Mouse (Mus musculus) MEL (cell line): ENCODE measurements around the gene Maml2. TPM values are rescaled to one million over a fixed set of nuclear protein-coding genes. Genes with fewer than 3 reads are reported as not detected.

Experiments
- DNase-seq: peaks from one replicate; pipeline ENCODE4 v3.0.0; 2011; ENCODE audit warnings: low read depth, low spot score
- H3K27ac ChIP-seq: 2 replicates; pipeline ENCODE4 v1.5.1; 2012; ENCODE audit warnings: low read depth, mild to moderate bottlenecking, control low read depth, low read length, moderate library complexity; ENCODE audit not compliant: control insufficient read depth
- H3K27me3 ChIP-seq, 2 experiments: fragments of 150-350 bp in 1 of 2; sonication (generic) in 1 of 2; 2 replicates each; pipeline ENCODE4 v1.6.1; 2012; ENCODE audit warnings: low read length in 2 of 2, mild to moderate bottlenecking in 2 of 2, improper control_type of control experiment in 1 of 2, moderate library complexity in 1 of 2; ENCODE audit not compliant: insufficient read depth in 2 of 2, control insufficient read depth in 1 of 2
- H3K36me3 ChIP-seq, 2 experiments: 2 replicates each; pipeline ENCODE4 v1.6.1; 2012 to 2014; ENCODE audit warnings: low read length in 2 of 2, improper control_type of control experiment in 1 of 2, inconsistent platforms in 1 of 2, mild to moderate bottlenecking in 1 of 2; ENCODE audit not compliant: insufficient read depth in 2 of 2, control insufficient read depth in 1 of 2
- H3K4me1 ChIP-seq, 2 experiments: fragments of 150-350 bp in 1 of 2; sonication (generic) in 1 of 2; 2 replicates each; pipeline ENCODE4 v1.6.1; 2012; ENCODE audit warnings: low read length in 2 of 2, improper control_type of control experiment in 1 of 2, mild to moderate bottlenecking in 1 of 2; ENCODE audit not compliant: insufficient read depth in 2 of 2, control insufficient read depth in 1 of 2
- H3K4me3 ChIP-seq, 2 experiments: fragments of 150-350 bp in 1 of 2; sonication (generic) in 1 of 2; 2 replicates each; pipeline ENCODE4 v1.5.1; 2012; ENCODE audit warnings: low read depth in 2 of 2, low read length in 2 of 2, mild to moderate bottlenecking in 2 of 2, moderate library complexity in 2 of 2, control low read depth in 1 of 2, improper control_type of control experiment in 1 of 2; ENCODE audit not compliant: control insufficient read depth in 1 of 2, insufficient read depth in 1 of 2
- H3K79me2 ChIP-seq: 2 replicates; pipeline ENCODE4 v1.6.1; 2012; ENCODE audit warnings: mild to moderate bottlenecking, low read length, moderate library complexity; ENCODE audit not compliant: control insufficient read depth, poor library complexity, insufficient read depth
- H3K9ac ChIP-seq: 2 replicates; pipeline ENCODE4 v1.6.1; 2012; ENCODE audit warnings: low read depth, mild to moderate bottlenecking, control low read depth, low read length, moderate library complexity; ENCODE audit not compliant: control insufficient read depth, poor library complexity, severe bottlenecking
- H3K9me3 ChIP-seq: fragments of 150-350 bp; sonication (generic); replicated peaks from 2 replicates; pipeline ENCODE4 v1.6.1; 2012; ENCODE audit warnings: mild to moderate bottlenecking, low read length, improper control_type of control experiment, moderate library complexity; ENCODE audit not compliant: insufficient read depth
- BHLHE40 ChIP-seq: IDR thresholded peaks from 2 replicates; pipeline ENCODE4 v1.6.1; 2012; ENCODE audit warnings: low read depth, mild to moderate bottlenecking, inconsistent platforms, low read length, improper control_type of control experiment, borderline replicate concordance
- CHD1 ChIP-seq: IDR thresholded peaks from 2 replicates; pipeline ENCODE4 v1.6.1; 2012; ENCODE audit warnings: low read depth, mild to moderate bottlenecking, inconsistent platforms, low read length, improper control_type of control experiment
- CHD2 ChIP-seq: IDR thresholded peaks from 2 replicates; pipeline ENCODE4 v1.6.1; 2011; ENCODE audit warnings: low read length, improper control_type of control experiment
- CTCF ChIP-seq, 3 experiments: IDR thresholded peaks in 2 of 3; conservative IDR thresholded peaks in 1 of 3; 2 replicates each; pipeline ENCODE4 v1.5.1; 2011 to 2012; ENCODE audit warnings: low read length in 3 of 3, low read depth in 2 of 3, mild to moderate bottlenecking in 2 of 3, improper control_type of control experiment in 1 of 3, inconsistent platforms in 1 of 3, mixed read lengths in 1 of 3, moderate library complexity in 1 of 3; ENCODE audit not compliant: control insufficient read depth in 1 of 3, insufficient read depth in 1 of 3, poor library complexity in 1 of 3, severe bottlenecking in 1 of 3
- E2F4 ChIP-seq: IDR thresholded peaks from 2 replicates; pipeline ENCODE4 v1.6.1; 2011; ENCODE audit warnings: low read depth, low read length, improper control_type of control experiment, borderline replicate concordance
- ELF1 ChIP-seq: IDR thresholded peaks from 2 replicates; pipeline ENCODE4 v1.6.1; 2014; ENCODE audit warnings: low read depth, mild to moderate bottlenecking, inconsistent platforms, low read length, improper control_type of control experiment, moderate library complexity
- EP300 ChIP-seq, 2 experiments: IDR thresholded peaks; 2 replicates each; pipeline ENCODE4 v1.6.1; 2011; ENCODE audit warnings: improper control_type of control experiment in 2 of 2, low read length in 2 of 2, low read depth in 1 of 2, mild to moderate bottlenecking in 1 of 2
- ETS1 ChIP-seq: IDR thresholded peaks from 2 replicates; pipeline ENCODE4 v1.6.1; 2012; ENCODE audit warnings: low read depth, mild to moderate bottlenecking, inconsistent platforms, low read length, improper control_type of control experiment, moderate library complexity
- GABPA ChIP-seq: IDR thresholded peaks from 2 replicates; pipeline ENCODE4 v1.6.1; 2012; ENCODE audit warnings: low read depth, mild to moderate bottlenecking, inconsistent platforms, low read length, improper control_type of control experiment, moderate library complexity
- GATA1 ChIP-seq: IDR thresholded peaks from 2 replicates; pipeline ENCODE4 v1.6.1; 2011; ENCODE audit warnings: low read depth, low read length, improper control_type of control experiment
- HCFC1 ChIP-seq: IDR thresholded peaks from 2 replicates; pipeline ENCODE4 v1.6.1; 2012; ENCODE audit warnings: low read depth, mild to moderate bottlenecking, inconsistent platforms, low read length, improper control_type of control experiment, moderate library complexity
- JUND ChIP-seq: IDR thresholded peaks from 2 replicates; pipeline ENCODE4 v1.6.1; 2011; ENCODE audit warnings: low read depth, mild to moderate bottlenecking, improper control_type of control experiment, low read length
- KAT2A ChIP-seq: conservative IDR thresholded peaks from 2 replicates; pipeline ENCODE4 v1.6.1; 2012; ENCODE audit warnings: low read depth, low read length, improper control_type of control experiment, inconsistent platforms
- MAX ChIP-seq: IDR thresholded peaks from 2 replicates; pipeline ENCODE4 v1.6.1; 2011; ENCODE audit warnings: low read length, improper control_type of control experiment
- MAZ ChIP-seq: IDR thresholded peaks from 2 replicates; pipeline ENCODE4 v1.6.1; 2012; ENCODE audit warnings: low read depth, mild to moderate bottlenecking, inconsistent platforms, low read length, improper control_type of control experiment
- MEF2A ChIP-seq: IDR thresholded peaks from 2 replicates; pipeline ENCODE4 v1.6.1; 2014; ENCODE audit warnings: low read depth, mild to moderate bottlenecking, inconsistent platforms, low read length, improper control_type of control experiment; ENCODE audit not compliant: poor library complexity, insufficient replicate concordance, severe bottlenecking; ENCODE audit errors: extremely low read depth
- MXI1 ChIP-seq: IDR thresholded peaks from 2 replicates; pipeline ENCODE4 v1.6.1; 2011; ENCODE audit warnings: mild to moderate bottlenecking, low read depth, low read length, improper control_type of control experiment
- MYC ChIP-seq: IDR thresholded peaks from 2 replicates; pipeline ENCODE4 v1.6.1; 2011; ENCODE audit warnings: low read depth, mild to moderate bottlenecking, low read length, improper control_type of control experiment, moderate library complexity
- NRF1 ChIP-seq: IDR thresholded peaks from 2 replicates; pipeline ENCODE4 v1.6.1; 2014; ENCODE audit warnings: low read depth, mild to moderate bottlenecking, inconsistent platforms, low read length, improper control_type of control experiment, moderate library complexity; ENCODE audit not compliant: poor library complexity, insufficient read depth, severe bottlenecking
- POLR2A ChIP-seq, 2 experiments: IDR thresholded peaks; 2 replicates each; pipeline ENCODE4 v1.6.1; 2011 to 2012; ENCODE audit warnings: low read length in 2 of 2, mild to moderate bottlenecking in 2 of 2, control low read depth in 1 of 2, improper control_type of control experiment in 1 of 2, low read depth in 1 of 2, moderate library complexity in 1 of 2; ENCODE audit not compliant: control insufficient read depth in 1 of 2, insufficient read depth in 1 of 2, poor library complexity in 1 of 2
- POLR2AphosphoS2 ChIP-seq: IDR thresholded peaks from 2 replicates; pipeline ENCODE4 v1.6.1; 2011; ENCODE audit warnings: low read length, improper control_type of control experiment
- POLR2AphosphoS5 ChIP-seq: IDR thresholded peaks from 2 replicates; pipeline ENCODE4 v1.6.1; 2012; ENCODE audit warnings: low read depth, borderline replicate concordance, mild to moderate bottlenecking, inconsistent platforms, low read length, moderate library complexity, mixed read lengths
- RAD21 ChIP-seq: IDR thresholded peaks from 2 replicates; pipeline ENCODE4 v1.6.1; 2011; ENCODE audit warnings: mild to moderate bottlenecking, low read depth, low read length, improper control_type of control experiment
- SIN3A ChIP-seq: IDR thresholded peaks from 2 replicates; pipeline ENCODE4 v1.6.1; 2012; ENCODE audit warnings: low read length, improper control_type of control experiment, inconsistent platforms
- SMC3 ChIP-seq: IDR thresholded peaks from 2 replicates; pipeline ENCODE4 v1.6.1; 2011; ENCODE audit warnings: low read depth, low read length, improper control_type of control experiment
- TAL1 ChIP-seq: IDR thresholded peaks from 2 replicates; pipeline ENCODE4 v1.6.1; 2012; ENCODE audit warnings: mild to moderate bottlenecking, inconsistent platforms, low read length, moderate library complexity, mixed read lengths
- TBP ChIP-seq: IDR thresholded peaks from 2 replicates; pipeline ENCODE4 v1.8.0; 2011; ENCODE audit warnings: low read depth, low read length, improper control_type of control experiment
- TCF12 ChIP-seq: IDR thresholded peaks from 2 replicates; pipeline ENCODE4 v1.6.1; 2014; ENCODE audit warnings: low read depth, mild to moderate bottlenecking, inconsistent platforms, low read length, improper control_type of control experiment, moderate library complexity
- USF1 ChIP-seq: IDR thresholded peaks from 2 replicates; pipeline ENCODE4 v1.6.1; 2014; ENCODE audit warnings: low read depth, mild to moderate bottlenecking, inconsistent platforms, low read length, improper control_type of control experiment, moderate library complexity
- USF2 ChIP-seq, 2 experiments: IDR thresholded peaks; 2 replicates each; pipeline ENCODE4 v1.6.1; 2011 to 2012; ENCODE audit warnings: improper control_type of control experiment in 2 of 2, low read length in 2 of 2, borderline replicate concordance in 1 of 2, inconsistent platforms in 1 of 2, low read depth in 1 of 2, mild to moderate bottlenecking in 1 of 2; ENCODE audit not compliant: insufficient read depth in 1 of 2
- ZC3H11A ChIP-seq: IDR thresholded peaks from 2 replicates; pipeline ENCODE4 v1.6.1; 2012; ENCODE audit warnings: low read depth, mild to moderate bottlenecking, inconsistent platforms, low read length, improper control_type of control experiment
- ZKSCAN1 ChIP-seq: IDR thresholded peaks from 2 replicates; pipeline ENCODE4 v1.6.1; 2012; ENCODE audit warnings: low read depth, mild to moderate bottlenecking, inconsistent platforms, low read length, improper control_type of control experiment, moderate library complexity
- ZMIZ1 ChIP-seq: IDR thresholded peaks from 2 replicates; pipeline ENCODE4 v1.6.1; 2012; ENCODE audit warnings: low read depth, mild to moderate bottlenecking, inconsistent platforms, low read length, improper control_type of control experiment, moderate library complexity
- ZNF384 ChIP-seq: IDR thresholded peaks from 2 replicates; pipeline ENCODE4 v1.6.1; 2012; ENCODE audit warnings: low read depth, mild to moderate bottlenecking, inconsistent platforms, low read length, improper control_type of control experiment
- polyA plus RNA-seq, 2 experiments: library from polyadenylated mRNA; stranded (reverse) in 1 of 2; unstranded in 1 of 2; fragments of >175 nt in 1 of 2; fragments of >200 nt in 1 of 2; gene quantifications; 2 replicates each; pipeline versions ENCODE4 v1.2.1 to v1.2.4; 2012; ENCODE audit warnings: low replicate concordance in 2 of 2, low read depth in 1 of 2; ENCODE audit not compliant: insufficient read length in 2 of 2, insufficient read depth in 1 of 2, missing spikeins in 1 of 2
- total RNA-seq: library from RNA; depleted of rRNA; stranded (reverse); fragments of 300-350 nt; gene quantifications from 2 replicates; pipeline ENCODE4 v1.2.3, GENCODE M21; 2012; rRNA removed

Gene Maml2
- total RNA-seq: 0.08 and 0.20 TPM in 2 replicates
- polyA plus RNA-seq: under 1 TPM in 1 of 2 experiments, not detected in 1; 0.47 TPM

GRCm38 (mm10) chr9:13297668-13298512, at the start of gene Maml2:
Gene Maml2 (plus strand): TSS chr9:13297957.
- DNase-seq: peak; percentile 90
- H3K36me3 ChIP-seq: peaks cover 0 to 4% of the 10 kb centered on the region in 2 experiments; a peak in 1 of 4 replicates
- H3K27me3 ChIP-seq: no peaks in the 10 kb centered on the region; a peak in 1 of 4 replicates
- no peaks in the 10 kb centered on the region for H3K9me3 ChIP-seq
- H3K27ac ChIP-seq: no peak within 1 kb of the TSS
- no peaks in the 10 kb centered on the region; the same call in 1 of the 2 replicates for H3K79me2 ChIP-seq
- peaks cover 8 to 11% of the 10 kb centered on the region in 2 experiments for H3K4me1 ChIP-seq
- peak within 1 kb of the TSS; percentile 75 for H3K9ac ChIP-seq
- H3K4me3 ChIP-seq: peak within 1 kb of the TSS; percentile 67 to 92
- TF ChIP-seq CHD2 (peak; percentile 48), ZMIZ1 (no peak), MAZ (peak; percentile 99), USF1 (0 out of 2 replicates have a peak, but pooled peaks have one; percentile 22), E2F4 (no peak), SMC3 (no peak; the same call in 1 of the 2 replicates), USF2 (IDR thresholded peaks at IDR 0.05; ENCODE audit: borderline replicate concordance in 1 of 2, insufficient read depth in 1 of 2, low read depth in 1 of 2, low read length in 2 of 2) (no peak), MAX (peak; percentile 65), KAT2A (no peak; the same call in 1 of the 2 replicates), POLR2AphosphoS2 (no peak), MYC (no peak; the same call in 1 of the 2 replicates), CTCF (IDR thresholded peaks at IDR 0.05 in 2 of 3, conservative IDR thresholded peaks at IDR 0.05 in 1 of 3; ENCODE audit: control insufficient read depth in 1 of 3, insufficient read depth in 1 of 3, low read depth in 2 of 3, low read length in 3 of 3, poor library complexity in 1 of 3, severe bottlenecking in 1 of 3) (peak; percentile 31 to 56 (median 45); a peak in 5 of 6 replicates), ZKSCAN1 (peak; percentile 12; the same call in 1 of the 2 replicates), ZNF384 (peak; percentile 86), EP300 (IDR thresholded peaks at IDR 0.05; ENCODE audit: low read depth in 1 of 2, low read length in 2 of 2) (peak; percentile 42 to 75), POLR2A (IDR thresholded peaks at IDR 0.05; ENCODE audit: control insufficient read depth in 1 of 2, insufficient read depth in 1 of 2, low read depth in 1 of 2, low read length in 2 of 2, poor library complexity in 1 of 2) (no peak), NRF1 (no peak), TBP (peak; percentile 11; the same call in 1 of the 2 replicates), ETS1 (peak; percentile 43; the same call in 1 of the 2 replicates), MEF2A (no peak), ZC3H11A (peak; percentile 3; the same call in 1 of the 2 replicates), ELF1 (no peak; the same call in 1 of the 2 replicates), RAD21 (no peak; the same call in none of the 2 replicates), HCFC1 (peak; percentile 53), GATA1 (peak; percentile 61; the same call in 1 of the 2 replicates), POLR2AphosphoS5 (peak; percentile 35; the same call in 1 of the 2 replicates), TCF12 (peak; percentile 82), TAL1 (peak; percentile 80), GABPA (no peak), SIN3A (peak; percentile 95), CHD1 (0 out of 2 replicates have a peak, but pooled peaks have one; percentile 68), MXI1 (peak; percentile 74), BHLHE40 (peak; percentile 65; the same call in 1 of the 2 replicates), JUND (no peak)
